Mouse (Mus musculus): Measurements from ENCODE around the gene Adgrg6. TPM values are rescaled to one million over a fixed set of nuclear protein-coding genes. Genes with fewer than 3 reads are reported as not detected.

Adgrg6 gene
- polyA plus RNA-seq (2012; rRNA removed) = 0.93 and 1.1 TPM in 2 replicates

DNA sequence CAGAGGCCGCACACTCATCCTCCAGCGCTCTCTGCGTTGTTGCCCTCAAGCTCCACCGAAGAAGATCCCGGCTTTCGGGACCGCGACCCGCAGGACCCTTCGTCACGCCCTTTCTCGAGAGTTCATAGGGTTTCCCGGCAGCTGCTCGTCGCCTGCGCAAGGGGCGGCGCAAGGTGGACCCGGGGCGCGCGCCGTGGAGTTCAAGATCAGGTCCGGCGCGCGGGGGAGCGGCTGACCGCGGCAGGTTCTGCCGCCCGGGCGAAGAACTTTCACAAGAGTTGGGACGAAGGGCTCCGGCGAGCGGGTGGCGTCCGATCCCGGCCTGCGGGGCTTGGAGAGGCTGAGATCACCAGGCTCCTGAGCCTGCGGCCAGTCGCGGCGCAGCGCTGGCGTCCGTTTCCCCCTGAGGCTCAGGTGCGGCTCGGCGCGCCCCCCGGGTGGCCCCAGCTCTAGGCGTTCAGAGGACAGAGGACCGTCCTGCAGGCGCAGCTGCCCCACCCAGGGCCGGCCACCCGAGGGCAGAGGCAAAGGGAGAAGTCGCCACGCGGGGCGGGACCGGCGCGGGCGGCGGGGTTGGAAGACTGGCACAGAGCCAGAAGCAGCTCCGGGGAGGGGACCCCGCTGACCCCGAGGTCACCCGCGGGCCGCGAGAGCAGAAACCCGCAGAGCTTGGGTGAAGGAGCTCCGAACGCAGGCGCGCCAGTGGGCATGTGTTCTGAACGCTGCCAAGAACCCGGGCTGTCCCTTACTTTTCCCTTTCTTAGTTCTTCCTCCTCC lies at the start of gene Adgrg6:
Adgrg6 (minus strand) TSS at position 719 of the 777 bp plus-strand sequence.
- TF ChIP-seq POLR2A (IDR thresholded peaks at IDR 0.05; ENCODE audit: control insufficient read depth, extremely low read depth, insufficient read depth, low read length, poor library complexity) (no peak), CTCF (IDR thresholded peaks at IDR 0.05; ENCODE audit: borderline replicate concordance, control insufficient read depth, extremely low read depth, insufficient read depth, low read length, poor library complexity) (no peak)
- Histone ChIP-seq H3K4me1 (replicated peaks; ENCODE audit: control insufficient read depth, insufficient read depth, low read length) (no peaks in the 10 kb centered on the region), H3K36me3 (ENCODE audit: control insufficient read depth, insufficient read depth, low read length) (no peaks in the 10 kb centered on the region), H3K27ac (ENCODE audit: control insufficient read depth, insufficient read depth, low read length) (no peak within 1 kb of the TSS), H3K27me3 (ENCODE audit: control insufficient read depth, insufficient read depth, low read length) (peaks cover 6% of the 10 kb centered on the region; the same call in 1 of the 2 replicates), H3K4me3 (ENCODE audit: control insufficient read depth, insufficient read depth, low read length) (peak within 1 kb of the TSS; percentile 1)
- DNase-seq = no peak
- 1% methylated on average over 81 of the region's 81 CpGs for WGBS

GRCm38 (mm10) chr10:14592215-14592614 lies 46.8 kb upstream of the Adgrg6 start:
- Histone ChIP-seq H3K4me3 (ENCODE audit: control insufficient read depth, insufficient read depth, low read length) (no peak overlapping the region), H3K27ac (ENCODE audit: control insufficient read depth, insufficient read depth, low read length) (no peak overlapping the region), H3K36me3 (ENCODE audit: control insufficient read depth, insufficient read depth, low read length) (no peaks in the 10 kb centered on the region), H3K27me3 (ENCODE audit: control insufficient read depth, insufficient read depth, low read length) (no peaks in the 10 kb centered on the region), H3K4me1 (replicated peaks; ENCODE audit: control insufficient read depth, insufficient read depth, low read length) (no peaks in the 10 kb centered on the region)
- 98% methylated on average over 1 of the region's 1 CpGs for WGBS
- DNase-seq = no peak
- TF ChIP-seq POLR2A (IDR thresholded peaks at IDR 0.05; ENCODE audit: control insufficient read depth, extremely low read depth, insufficient read depth, low read length, poor library complexity) = no peak
- TF ChIP-seq CTCF (IDR thresholded peaks at IDR 0.05; ENCODE audit: borderline replicate concordance, control insufficient read depth, extremely low read depth, insufficient read depth, low read length, poor library complexity) = no peak

DNA sequence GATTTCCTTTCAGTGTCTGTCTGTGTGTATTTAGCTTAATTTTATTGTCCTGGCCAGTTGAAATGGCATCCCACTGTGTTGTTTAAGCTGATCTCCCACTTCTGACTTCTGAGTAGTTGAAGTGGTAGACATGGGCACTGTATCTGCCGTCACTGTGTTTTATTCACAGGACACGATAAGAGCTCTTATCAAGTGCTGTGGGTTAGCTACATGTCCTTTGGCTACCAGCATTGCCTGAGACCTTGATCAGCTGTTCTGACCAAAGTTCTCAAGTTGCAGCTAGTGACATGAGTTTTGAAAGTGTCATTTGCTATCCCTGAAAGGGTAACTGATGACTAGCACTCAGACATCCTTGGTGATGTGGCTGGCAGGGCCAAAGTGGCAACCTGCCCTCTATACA lies 45.4 kb upstream of the Adgrg6 start:
- Histone ChIP-seq H3K4me1 (replicated peaks; ENCODE audit: control insufficient read depth, insufficient read depth, low read length) (no peaks in the 10 kb centered on the region), H3K36me3 (ENCODE audit: control insufficient read depth, insufficient read depth, low read length) (no peaks in the 10 kb centered on the region), H3K27ac (ENCODE audit: control insufficient read depth, insufficient read depth, low read length) (no peak overlapping the region), H3K27me3 (ENCODE audit: control insufficient read depth, insufficient read depth, low read length) (no peaks in the 10 kb centered on the region), H3K4me3 (ENCODE audit: control insufficient read depth, insufficient read depth, low read length) (no peak overlapping the region)
- TF ChIP-seq CTCF (IDR thresholded peaks at IDR 0.05; ENCODE audit: borderline replicate concordance, control insufficient read depth, extremely low read depth, insufficient read depth, low read length, poor library complexity) (no peak), POLR2A (IDR thresholded peaks at IDR 0.05; ENCODE audit: control insufficient read depth, extremely low read depth, insufficient read depth, low read length, poor library complexity) (no peak)
- WGBS = 97% methylated on average over 2 of the region's 2 CpGs
- DNase-seq = no peak

DNA sequence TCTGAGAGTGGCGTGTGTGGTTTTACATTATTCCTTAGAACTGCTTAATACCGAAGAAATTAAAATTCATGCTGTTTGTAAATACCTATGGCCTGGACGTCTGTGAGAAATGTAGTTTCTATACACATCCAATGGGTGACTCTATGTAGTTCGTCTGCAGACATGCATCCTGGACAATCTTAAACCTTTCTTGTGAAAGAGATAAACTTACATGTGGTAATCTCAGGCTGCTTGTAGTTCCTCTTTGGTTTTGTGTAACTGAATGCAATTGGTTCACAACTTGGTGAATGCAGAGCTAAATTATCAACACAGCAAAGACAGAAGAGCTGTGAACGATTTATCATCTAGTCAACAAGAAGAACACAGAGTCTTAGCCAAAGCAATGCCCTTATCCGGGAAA lies 44.2 kb upstream of the Adgrg6 start:
- Histone ChIP-seq H3K4me1 (replicated peaks; ENCODE audit: control insufficient read depth, insufficient read depth, low read length) (no peaks in the 10 kb centered on the region), H3K27ac (ENCODE audit: control insufficient read depth, insufficient read depth, low read length) (no peak overlapping the region), H3K4me3 (ENCODE audit: control insufficient read depth, insufficient read depth, low read length) (no peak overlapping the region), H3K27me3 (ENCODE audit: control insufficient read depth, insufficient read depth, low read length) (no peaks in the 10 kb centered on the region), H3K36me3 (ENCODE audit: control insufficient read depth, insufficient read depth, low read length) (no peaks in the 10 kb centered on the region)
- TF ChIP-seq CTCF (IDR thresholded peaks at IDR 0.05; ENCODE audit: borderline replicate concordance, control insufficient read depth, extremely low read depth, insufficient read depth, low read length, poor library complexity) (no peak), POLR2A (IDR thresholded peaks at IDR 0.05; ENCODE audit: control insufficient read depth, extremely low read depth, insufficient read depth, low read length, poor library complexity) (no peak)
- 87% methylated on average over 6 of the region's 6 CpGs for WGBS
- DNase-seq = no peak

- no peaks in the 10 kb centered on the region for H3K36me3 ChIP-seq (ENCODE audit: control insufficient read depth, insufficient read depth, low read length)
- no peak overlapping the region for H3K27ac ChIP-seq (ENCODE audit: control insufficient read depth, insufficient read depth, low read length)
- no peak for DNase-seq
- no peaks in the 10 kb centered on the region for H3K27me3 ChIP-seq (ENCODE audit: control insufficient read depth, insufficient read depth, low read length)
- H3K4me1 ChIP-seq (replicated peaks; ENCODE audit: control insufficient read depth, insufficient read depth, low read length) = no peaks in the 10 kb centered on the region
- 89% methylated on average over 1 of the region's 1 CpGs for WGBS
- TF ChIP-seq CTCF (IDR thresholded peaks at IDR 0.05; ENCODE audit: borderline replicate concordance, control insufficient read depth, extremely low read depth, insufficient read depth, low read length, poor library complexity) (no peak), POLR2A (IDR thresholded peaks at IDR 0.05; ENCODE audit: control insufficient read depth, extremely low read depth, insufficient read depth, low read length, poor library complexity) (no peak)
- no peak overlapping the region for H3K4me3 ChIP-seq (ENCODE audit: control insufficient read depth, insufficient read depth, low read length)
These were observed 38.0 kb upstream of the Adgrg6 start for GRCm38 (mm10) chr10:14583496-14583895.

DNA sequence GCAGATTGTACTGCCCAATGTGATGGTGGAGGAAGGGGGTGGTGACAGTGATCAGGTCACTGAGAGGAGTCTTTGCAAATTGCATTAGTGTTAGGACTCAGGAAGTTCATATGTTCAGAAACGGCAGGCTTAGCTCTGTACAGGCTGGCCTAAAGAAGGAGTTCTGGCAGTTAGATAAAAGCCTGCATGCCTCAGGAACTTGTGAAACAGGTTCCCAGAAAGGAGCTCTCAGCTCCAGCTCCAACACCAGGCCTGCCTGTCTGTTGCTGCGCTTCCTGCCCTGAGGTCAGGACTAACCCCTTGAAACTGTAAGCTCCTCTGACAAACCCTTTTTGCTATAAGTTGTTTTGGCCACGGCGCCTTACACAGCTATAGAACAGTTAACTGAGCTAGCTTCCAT lies 28.8 kb upstream of the Adgrg6 start:
- DNase-seq = no peak
- Histone ChIP-seq H3K4me1 (replicated peaks; ENCODE audit: control insufficient read depth, insufficient read depth, low read length) (no peaks in the 10 kb centered on the region), H3K4me3 (ENCODE audit: control insufficient read depth, insufficient read depth, low read length) (no peak overlapping the region), H3K27me3 (ENCODE audit: control insufficient read depth, insufficient read depth, low read length) (no peaks in the 10 kb centered on the region), H3K36me3 (ENCODE audit: control insufficient read depth, insufficient read depth, low read length) (no peaks in the 10 kb centered on the region), H3K27ac (ENCODE audit: control insufficient read depth, insufficient read depth, low read length) (no peak overlapping the region)
- TF ChIP-seq POLR2A (IDR thresholded peaks at IDR 0.05; ENCODE audit: control insufficient read depth, extremely low read depth, insufficient read depth, low read length, poor library complexity) (no peak), CTCF (IDR thresholded peaks at IDR 0.05; ENCODE audit: borderline replicate concordance, control insufficient read depth, extremely low read depth, insufficient read depth, low read length, poor library complexity) (no peak)
- WGBS = 87% methylated on average over 4 of the region's 4 CpGs

Data from thymus, adult 2 months (tissue).